Mouse (Mus musculus) CH12.LX (cell line): ENCODE results near the gene Immp2l.

Experiments used
- BHLHE40 ChIP-seq: IDR thresholded peaks from 2 replicates; pipeline ENCODE4 v1.6.1; 2011; ENCODE audit warnings: mild to moderate bottlenecking, low read depth, low read length, improper control_type of control experiment
- CTCF ChIP-seq, 2 experiments: IDR thresholded peaks in 1 of 2; conservative IDR thresholded peaks in 1 of 2; 2 replicates each; pipeline ENCODE4 v1.5.1; 2011 to 2012; ENCODE audit warnings: low read depth in 2 of 2, low read length in 2 of 2, improper control_type of control experiment in 1 of 2, inconsistent platforms in 1 of 2, mild to moderate bottlenecking in 1 of 2, moderate library complexity in 1 of 2
- JUN ChIP-seq: IDR thresholded peaks from 2 replicates; pipeline ENCODE4 v1.6.1; 2011; ENCODE audit warnings: low read depth, mild to moderate bottlenecking, low read length, improper control_type of control experiment, moderate library complexity; ENCODE audit not compliant: insufficient read depth
- MAFK ChIP-seq: IDR thresholded peaks from 2 replicates; pipeline ENCODE4 v1.6.1; 2011; ENCODE audit warnings: low read length, improper control_type of control experiment; ENCODE audit not compliant: insufficient replicate concordance
- MAZ ChIP-seq: IDR thresholded peaks from 2 replicates; pipeline ENCODE4 v1.6.1; 2012; ENCODE audit warnings: low read depth, mild to moderate bottlenecking, inconsistent platforms, low read length, improper control_type of control experiment, moderate library complexity
- MXI1 ChIP-seq: IDR thresholded peaks from 2 replicates; pipeline ENCODE4 v1.6.1; 2011; ENCODE audit warnings: mild to moderate bottlenecking, low read depth, low read length, improper control_type of control experiment
- NRF1 ChIP-seq: IDR thresholded peaks from 2 replicates; pipeline ENCODE4 v1.6.1; 2014; ENCODE audit warnings: low read depth, mild to moderate bottlenecking, inconsistent platforms, low read length, improper control_type of control experiment, moderate library complexity
- TCF12 ChIP-seq: IDR thresholded peaks from 2 replicates; pipeline ENCODE4 v1.6.1; 2014; ENCODE audit warnings: low read depth, mild to moderate bottlenecking, inconsistent platforms, low read length, improper control_type of control experiment
- USF1 ChIP-seq: IDR thresholded peaks from 2 replicates; pipeline ENCODE4 v1.6.1; 2014; ENCODE audit warnings: low read depth, mild to moderate bottlenecking, inconsistent platforms, low read length, improper control_type of control experiment
- ZC3H11A ChIP-seq: IDR thresholded peaks from 2 replicates; pipeline ENCODE4 v1.6.1; 2012; ENCODE audit warnings: low read depth, mild to moderate bottlenecking, inconsistent platforms, low read length, improper control_type of control experiment
- ZMIZ1 ChIP-seq: IDR thresholded peaks from 2 replicates; pipeline ENCODE4 v1.6.1; 2012; ENCODE audit warnings: low read depth, mild to moderate bottlenecking, inconsistent platforms, low read length, improper control_type of control experiment

- TF ChIP-seq CTCF (conservative IDR thresholded peaks at IDR 0.05 in 1 of 2, IDR thresholded peaks at IDR 0.05 in 1 of 2; ENCODE audit: low read depth in 2 of 2, low read length in 2 of 2): no peak
- TF ChIP-seq MAFK: no peak
- TF ChIP-seq MXI1: no peak
- no peak for TF ChIP-seq ZC3H11A
- no peak for TF ChIP-seq ZMIZ1
- TF ChIP-seq BHLHE40: no peak
- TF ChIP-seq TCF12: no peak
- no peak for TF ChIP-seq MAZ
- TF ChIP-seq USF1: no peak
- TF ChIP-seq JUN: no peak
- no peak for TF ChIP-seq NRF1
Observed at GRCm38 (mm10) chr12:41724585-41724984, 700.7 kb downstream of the Immp2l start.
